Mouse (Mus musculus) embryo, embryonic 11 days (tissue): ENCODE data around the gene Kcnd3.

Source experiments
- DNase-seq: peaks from one replicate; pipeline ENCODE4 v3.0.0-alpha.2; 2015

Kcnd3 gene

GRCm38 (mm10) chr3:105704031-105705008 lies 252.2 kb downstream of the Kcnd3 start, which contains the start of gene Inka2:
Inka2 (plus strand) TSS chr3:105704599.
- peak; percentile 93 for DNase-seq

- DNase-seq: peak; percentile 39
Observed at GRCm38 (mm10) chr3:105705061-105705549, 253.0 kb downstream of the Kcnd3 start.

- DNase-seq: no peak
Observed at GRCm38 (mm10) chr3:105705561-105705960, 253.4 kb downstream of the Kcnd3 start.

DNA sequence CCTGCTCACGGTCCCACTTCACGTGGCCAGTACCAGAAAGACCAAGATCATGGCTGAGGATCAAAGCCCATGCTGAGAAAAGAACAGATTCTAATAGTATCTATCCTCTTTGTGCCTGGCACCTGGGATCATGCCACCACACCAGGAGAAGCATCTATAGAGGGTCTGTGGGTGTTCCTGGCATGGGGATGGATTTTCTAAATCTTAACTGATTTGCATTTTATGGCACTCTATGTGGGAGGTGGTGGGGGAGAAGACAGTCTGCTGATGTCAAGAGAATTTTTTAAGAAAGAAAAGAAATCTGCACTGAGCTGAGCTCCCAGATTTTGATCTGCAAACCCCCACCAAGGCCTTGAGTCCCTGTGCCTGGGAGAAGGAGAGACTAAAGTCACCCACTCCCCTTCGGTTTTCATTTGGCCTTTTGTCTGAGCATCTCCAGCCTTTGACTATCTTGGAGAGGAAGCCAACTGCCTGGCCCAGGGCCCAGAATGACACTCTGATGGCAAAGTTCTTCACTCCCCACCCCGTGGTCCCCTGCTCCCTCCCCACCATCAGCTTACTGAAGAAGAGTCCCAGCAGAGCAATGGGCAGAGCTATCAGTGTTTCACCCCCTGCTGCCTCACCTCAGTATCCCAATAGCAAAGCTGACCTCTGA lies 254.4 kb downstream of the Kcnd3 start:
- DNase-seq: no peak

DNA sequence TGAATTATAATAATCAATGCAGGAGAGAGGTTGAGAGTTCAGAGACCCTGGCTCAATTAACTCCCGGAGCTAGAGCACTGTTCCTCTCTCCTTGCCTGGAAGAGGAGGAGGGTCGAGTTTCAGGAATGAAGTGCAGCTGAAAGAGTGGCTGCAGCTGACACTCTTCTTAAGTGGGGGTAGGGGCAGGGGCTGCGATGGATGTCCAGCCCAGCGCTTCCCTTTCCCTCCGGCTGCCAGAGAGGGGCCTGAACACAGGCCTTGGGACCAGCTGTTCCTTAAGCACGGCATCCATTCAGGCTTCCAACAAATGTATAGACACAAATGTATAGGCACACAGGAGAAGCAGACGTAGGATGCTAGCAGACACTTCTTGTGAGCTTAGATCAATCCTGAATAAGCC lies 255.5 kb downstream of the Kcnd3 start:
- DNase-seq: peak; percentile 50

GRCm38 (mm10) chr3:105710246-105710645 lies 258.1 kb downstream of the Kcnd3 start:
- no peak for DNase-seq

DNA sequence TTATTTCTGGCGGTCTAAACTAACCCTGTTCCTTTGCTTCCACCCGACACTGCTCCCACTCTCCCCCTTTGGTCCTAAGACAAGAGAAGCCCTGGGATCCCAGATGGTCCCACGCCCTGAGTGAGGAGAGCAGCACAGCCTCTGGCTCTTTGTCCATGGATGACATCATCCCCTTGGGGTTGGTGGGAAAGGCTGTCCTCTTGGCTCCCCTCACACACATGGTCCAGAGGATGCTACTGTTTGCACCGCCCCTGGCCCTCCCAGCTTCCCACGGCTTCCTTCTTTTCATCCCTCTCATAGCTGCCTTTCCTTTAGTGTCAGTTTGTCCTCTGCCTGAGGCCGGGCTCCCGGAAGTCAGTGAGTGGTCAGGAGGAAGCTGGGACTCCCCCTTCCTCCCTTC lies 259.6 kb downstream of the Kcnd3 start:
- DNase-seq: no peak

- no peak for DNase-seq
Observed at GRCm38 (mm10) chr3:105712827-105713226, 260.7 kb downstream of the Kcnd3 start.

DNA sequence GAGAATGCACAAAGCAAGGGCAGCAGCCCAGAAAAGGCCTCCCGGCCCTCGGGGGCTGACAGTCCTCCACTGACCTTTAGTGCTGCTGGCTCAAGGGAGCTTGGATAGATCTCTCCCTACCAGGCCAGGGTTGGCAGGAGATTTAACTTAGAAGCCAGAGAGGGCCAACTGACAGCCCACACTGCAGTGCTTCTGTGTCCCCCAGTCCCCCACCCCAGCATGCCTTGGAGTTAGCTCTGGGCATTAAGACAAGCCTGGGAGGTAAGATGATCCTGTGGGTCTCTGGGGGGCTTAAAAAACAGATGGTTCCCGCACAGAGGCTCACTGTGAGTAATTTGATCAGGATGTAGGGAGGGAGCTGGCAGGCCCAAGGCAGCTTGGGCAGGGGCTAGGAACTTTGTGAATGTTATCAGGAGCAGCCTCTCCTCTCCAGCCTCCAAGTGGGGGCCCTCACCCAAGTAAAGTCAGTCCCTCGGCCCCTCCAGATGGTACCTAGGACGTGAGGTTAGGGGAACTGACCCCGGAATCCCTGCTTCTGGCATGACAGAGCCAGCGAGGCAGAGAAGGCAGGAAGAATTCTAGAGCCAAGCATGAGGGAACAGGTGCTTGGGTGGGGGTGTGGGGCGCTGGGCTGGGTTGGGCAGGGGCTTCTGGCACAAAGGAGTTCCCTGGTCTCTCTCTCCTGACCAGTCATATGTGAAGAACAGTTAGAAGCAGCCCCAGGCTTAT lies 262.1 kb downstream of the Kcnd3 start:
- peak; percentile 62 for DNase-seq

DNA sequence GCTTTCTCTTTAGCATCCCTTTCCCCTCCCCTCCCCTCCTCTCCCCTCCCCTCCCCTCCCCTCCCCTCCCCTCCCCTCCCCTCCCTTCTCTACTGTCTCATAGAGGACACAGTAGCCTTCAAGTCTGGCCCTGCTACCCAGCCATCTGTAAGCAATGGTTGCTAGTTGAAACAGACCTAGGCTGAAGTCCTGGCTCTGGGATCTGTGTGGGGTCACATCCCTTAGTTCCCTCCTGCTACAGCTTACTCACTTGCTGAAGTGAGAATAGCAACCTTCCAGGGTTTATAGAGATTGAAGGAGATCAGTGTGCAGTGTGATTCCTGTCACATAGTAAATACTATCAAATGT lies 262.7 kb downstream of the Kcnd3 start:
- no peak for DNase-seq

GRCm38 (mm10) chr3:105716353-105717000 lies 264.3 kb downstream of the Kcnd3 start:
- no peak for DNase-seq

DNA sequence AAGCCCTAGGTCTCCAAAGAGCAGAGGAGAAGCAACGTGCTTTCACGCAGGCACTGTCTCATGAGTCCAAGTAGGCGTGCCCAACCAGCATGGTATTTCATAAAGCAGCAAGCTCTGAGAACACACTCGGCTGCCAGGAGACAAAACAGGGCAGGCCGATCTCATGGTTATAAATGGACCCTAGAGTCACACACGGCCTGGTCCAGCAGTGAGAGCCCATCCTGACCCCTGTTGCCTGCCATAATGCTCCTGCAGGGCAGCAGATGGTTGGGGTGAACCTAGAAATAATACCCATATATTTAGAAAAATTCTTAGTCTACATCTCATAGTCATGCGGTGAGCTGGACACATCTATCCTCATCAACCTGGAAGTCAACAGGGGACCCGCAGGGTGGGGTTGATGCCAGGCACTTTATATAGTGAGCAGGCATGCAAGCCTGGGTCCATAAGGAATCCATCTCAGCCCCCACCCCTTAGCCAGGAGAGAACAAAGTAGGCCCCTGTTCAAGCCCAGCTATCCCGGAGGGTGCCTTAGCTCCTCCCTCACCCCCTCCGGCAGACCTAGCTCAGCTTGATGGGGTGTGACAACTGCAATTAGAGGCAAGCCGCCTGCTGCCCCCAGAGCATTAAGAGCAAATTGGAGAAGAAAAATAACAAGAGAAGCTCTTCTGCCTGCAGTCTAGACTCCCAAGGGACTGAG lies 265.9 kb downstream of the Kcnd3 start:
- DNase-seq: peak; percentile 59

GRCm38 (mm10) chr3:105718746-105719145 lies 266.6 kb downstream of the Kcnd3 start:
- no peak for DNase-seq

DNA sequence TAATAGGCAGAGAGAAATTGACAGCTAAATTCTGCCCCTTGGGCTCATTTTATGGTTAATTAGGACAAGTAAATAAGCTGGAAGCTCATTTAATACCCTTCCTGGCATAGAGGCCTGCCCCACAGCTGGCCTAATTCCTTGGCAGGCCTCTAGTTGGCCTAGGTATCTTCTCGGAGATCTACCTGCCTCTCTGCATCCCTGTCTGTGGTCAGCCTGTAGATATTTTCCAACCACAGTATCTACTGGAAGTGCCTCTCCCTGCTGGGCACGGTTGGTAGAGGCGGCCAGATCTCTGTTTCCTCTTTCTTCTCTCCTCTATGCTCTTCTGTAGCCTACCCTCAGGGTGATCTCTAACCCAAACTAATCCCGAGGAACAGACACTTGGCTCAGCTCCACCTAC lies 267.8 kb downstream of the Kcnd3 start:
- no peak for DNase-seq

DNA sequence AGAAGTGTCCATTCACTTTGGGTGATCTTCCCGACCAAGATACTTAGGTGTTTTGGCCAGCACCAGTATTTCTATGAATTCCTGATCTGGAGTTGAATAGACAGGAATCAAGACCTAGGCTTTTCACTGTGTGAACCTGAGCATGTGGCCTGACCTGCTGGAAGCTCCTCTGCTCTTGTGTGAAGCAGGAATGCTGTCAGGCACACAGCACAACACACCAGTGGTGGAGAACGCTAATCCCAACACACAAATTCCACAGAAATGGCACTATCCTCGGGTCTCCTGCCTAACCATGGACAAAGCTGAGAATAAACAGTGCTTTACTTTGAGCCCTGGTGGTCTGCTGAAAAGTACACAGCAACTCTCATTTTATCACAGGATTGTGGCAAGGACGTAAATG lies 268.4 kb downstream of the Kcnd3 start:
- no peak for DNase-seq

DNA sequence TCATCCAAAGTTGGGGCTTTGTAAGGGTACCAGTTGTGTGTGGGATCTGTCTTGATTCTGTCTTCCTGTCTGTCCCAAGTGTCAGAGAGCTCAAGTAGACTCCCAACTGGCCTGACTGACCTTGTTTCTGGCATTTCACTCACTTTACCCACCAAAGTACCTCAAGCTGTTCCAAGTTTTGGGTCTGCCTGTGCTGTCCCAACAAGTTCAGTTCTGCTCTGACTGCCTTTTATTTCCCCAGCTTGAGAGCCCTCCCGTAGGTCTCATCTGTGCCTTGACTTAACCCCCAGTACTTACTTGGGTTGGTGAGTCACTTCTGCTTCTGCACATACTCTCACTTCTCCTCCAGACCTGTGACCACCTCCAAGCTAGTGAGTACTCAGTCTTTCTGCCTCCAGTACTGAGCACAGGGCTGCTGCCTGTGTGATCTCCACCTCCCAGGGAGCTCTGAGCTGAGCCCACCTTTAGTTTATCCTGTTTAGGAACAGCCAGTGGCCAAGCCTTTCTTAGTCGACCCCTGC lies 269.6 kb downstream of the Kcnd3 start:
- DNase-seq: no peak

DNA sequence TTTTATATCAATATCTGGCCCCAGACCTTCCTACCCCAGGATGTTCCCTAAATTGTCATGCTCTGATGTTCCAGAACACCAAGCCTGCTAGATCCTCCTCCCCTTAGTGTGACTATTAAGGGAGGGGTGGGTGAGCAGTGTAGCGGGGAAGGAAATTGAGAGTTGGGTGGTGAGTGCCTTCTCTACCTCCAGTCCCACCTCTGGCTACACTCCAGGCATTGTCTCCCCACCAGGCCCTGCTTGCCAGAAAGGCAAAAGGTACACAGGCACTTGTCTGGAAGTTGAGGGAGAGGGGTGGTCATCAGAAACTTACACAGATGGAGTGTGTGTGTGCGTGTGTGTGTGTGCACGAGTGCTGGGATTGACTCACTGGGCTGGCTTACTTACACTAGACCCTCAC lies 270.4 kb downstream of the Kcnd3 start:
- DNase-seq: no peak
